Mouse (Mus musculus): ENCODE measurements around the gene Prss48. TPM values are rescaled to one million over a fixed set of nuclear protein-coding genes. Genes with fewer than 3 reads are reported as not detected.

Prss48 gene
- polyA plus RNA-seq, 1 experiment, result not detected

- peaks cover 22% of the 10 kb centered on the region for H3K36me3 ChIP-seq (ENCODE audit: control insufficient read depth, insufficient read depth, low read length)
- TF ChIP-seq POLR2A (IDR thresholded peaks at IDR 0.05; ENCODE audit: low read depth, low read length), result no peak
- no peak for TF ChIP-seq CTCF (IDR thresholded peaks at IDR 0.05; ENCODE audit: extremely low read depth, insufficient read length, insufficient replicate concordance, low read depth, low read length)
- no peaks in the 10 kb centered on the region for H3K4me1 ChIP-seq (ENCODE audit: control insufficient read depth, insufficient read depth, insufficient read length, low read length)
- no peak overlapping the region for H3K27ac ChIP-seq (ENCODE audit: insufficient read depth, low read depth, low read length)
- no peak overlapping the region for H3K4me3 ChIP-seq (ENCODE audit: low read depth, low read length)
- H3K27me3 ChIP-seq (ENCODE audit: control insufficient read depth, insufficient read depth, low read length), result no peaks in the 10 kb centered on the region
- WGBS, result 78% methylated on average over 9 of the region's 9 CpGs
These were observed 31.3 kb upstream of the Prss48 start for GRCm38 (mm10) chr3:86033455-86034090.

- Histone ChIP-seq H3K4me1 (ENCODE audit: control insufficient read depth, insufficient read depth, insufficient read length, low read length) (no peaks in the 10 kb centered on the region), H3K4me3 (ENCODE audit: low read depth, low read length) (no peak overlapping the region), H3K27me3 (ENCODE audit: control insufficient read depth, insufficient read depth, low read length) (no peaks in the 10 kb centered on the region), H3K36me3 (ENCODE audit: control insufficient read depth, insufficient read depth, low read length) (peaks cover 26% of the 10 kb centered on the region), H3K27ac (ENCODE audit: insufficient read depth, low read depth, low read length) (no peak overlapping the region)
- TF ChIP-seq CTCF (IDR thresholded peaks at IDR 0.05; ENCODE audit: extremely low read depth, insufficient read length, insufficient replicate concordance, low read depth, low read length) (no peak), POLR2A (IDR thresholded peaks at IDR 0.05; ENCODE audit: low read depth, low read length) (no peak)
- 78% methylated on average over 4 of the region's 4 CpGs for WGBS
These were observed 28.3 kb upstream of the Prss48 start for GRCm38 (mm10) chr3:86030566-86030965.

GRCm38 (mm10) chr3:86028658-86029375 lies 26.5 kb upstream of the Prss48 start:
- WGBS, result 81% methylated on average over 15 of the region's 15 CpGs
- TF ChIP-seq CTCF (IDR thresholded peaks at IDR 0.05; ENCODE audit: extremely low read depth, insufficient read length, insufficient replicate concordance, low read depth, low read length) (no peak), POLR2A (IDR thresholded peaks at IDR 0.05; ENCODE audit: low read depth, low read length) (no peak)
- no peak overlapping the region for H3K27ac ChIP-seq (ENCODE audit: insufficient read depth, low read depth, low read length)
- H3K36me3 ChIP-seq (ENCODE audit: control insufficient read depth, insufficient read depth, low read length), result peaks cover 23% of the 10 kb centered on the region
- peaks cover 3% of the 10 kb centered on the region; the same call in 1 of the 2 replicates for H3K4me1 ChIP-seq (ENCODE audit: control insufficient read depth, insufficient read depth, insufficient read length, low read length)
- no peak overlapping the region for H3K4me3 ChIP-seq (ENCODE audit: low read depth, low read length)
- H3K27me3 ChIP-seq (ENCODE audit: control insufficient read depth, insufficient read depth, low read length), result no peaks in the 10 kb centered on the region

- Histone ChIP-seq H3K36me3 (ENCODE audit: control insufficient read depth, insufficient read depth, low read length) (peaks cover 17% of the 10 kb centered on the region), H3K4me1 (ENCODE audit: control insufficient read depth, insufficient read depth, insufficient read length, low read length) (peaks cover 3% of the 10 kb centered on the region; the same call in 1 of the 2 replicates), H3K27ac (ENCODE audit: insufficient read depth, low read depth, low read length) (no peak overlapping the region), H3K4me3 (ENCODE audit: low read depth, low read length) (no peak overlapping the region), H3K27me3 (ENCODE audit: control insufficient read depth, insufficient read depth, low read length) (no peaks in the 10 kb centered on the region)
- no peak for TF ChIP-seq POLR2A (IDR thresholded peaks at IDR 0.05; ENCODE audit: low read depth, low read length)
- TF ChIP-seq CTCF (IDR thresholded peaks at IDR 0.05; ENCODE audit: extremely low read depth, insufficient read length, insufficient replicate concordance, low read depth, low read length), result no peak
- 96% methylated on average over 20 of the region's 20 CpGs for WGBS
These were observed 23.2 kb upstream of the Prss48 start for GRCm38 (mm10) chr3:86025341-86026137.

- no peaks in the 10 kb centered on the region for H3K27me3 ChIP-seq (ENCODE audit: control insufficient read depth, insufficient read depth, low read length)
- TF ChIP-seq CTCF (IDR thresholded peaks at IDR 0.05; ENCODE audit: extremely low read depth, insufficient read length, insufficient replicate concordance, low read depth, low read length), result no peak
- TF ChIP-seq POLR2A (IDR thresholded peaks at IDR 0.05; ENCODE audit: low read depth, low read length), result no peak
- H3K27ac ChIP-seq (ENCODE audit: insufficient read depth, low read depth, low read length), result no peak overlapping the region
- no peak overlapping the region for H3K4me3 ChIP-seq (ENCODE audit: low read depth, low read length)
- H3K4me1 ChIP-seq (ENCODE audit: control insufficient read depth, insufficient read depth, insufficient read length, low read length), result peaks cover 3% of the 10 kb centered on the region; the same call in 1 of the 2 replicates
- 52% methylated on average over 12 of the region's 12 CpGs for WGBS
- peaks cover 12% of the 10 kb centered on the region for H3K36me3 ChIP-seq (ENCODE audit: control insufficient read depth, insufficient read depth, low read length)
These were observed 21.9 kb upstream of the Prss48 start for GRCm38 (mm10) chr3:86024065-86024795.

- Histone ChIP-seq H3K27me3 (ENCODE audit: control insufficient read depth, insufficient read depth, low read length) (no peaks in the 10 kb centered on the region), H3K4me1 (ENCODE audit: control insufficient read depth, insufficient read depth, insufficient read length, low read length) (peaks cover 9% of the 10 kb centered on the region; the same call in 1 of the 2 replicates), H3K36me3 (ENCODE audit: control insufficient read depth, insufficient read depth, low read length) (peaks cover 6% of the 10 kb centered on the region), H3K4me3 (ENCODE audit: low read depth, low read length) (no peak overlapping the region), H3K27ac (ENCODE audit: insufficient read depth, low read depth, low read length) (no peak overlapping the region)
- TF ChIP-seq CTCF (IDR thresholded peaks at IDR 0.05; ENCODE audit: extremely low read depth, insufficient read length, insufficient replicate concordance, low read depth, low read length), result no peak
- TF ChIP-seq POLR2A (IDR thresholded peaks at IDR 0.05; ENCODE audit: low read depth, low read length), result no peak
- 94% methylated on average over 4 of the region's 4 CpGs for WGBS
These were observed 19.4 kb upstream of the Prss48 start for GRCm38 (mm10) chr3:86021651-86022050.

Measured in small intestine, adult 2 months (tissue).